Mouse (Mus musculus) liver, postnatal 0 days (tissue): Measurements from ENCODE around the gene Gpr33.

Experiments
- CTCF ChIP-seq: sonication (generic); IDR thresholded peaks from 2 replicates; pipeline ENCODE4 v1.5.1; 2016; ENCODE audit warnings: antibody characterized with exemption, low read depth
- EP300 ChIP-seq: IDR thresholded peaks from 2 replicates; pipeline ENCODE4 v1.6.1; 2016; ENCODE audit warnings: antibody characterized with exemption, low read depth, mild to moderate bottlenecking

DNA sequence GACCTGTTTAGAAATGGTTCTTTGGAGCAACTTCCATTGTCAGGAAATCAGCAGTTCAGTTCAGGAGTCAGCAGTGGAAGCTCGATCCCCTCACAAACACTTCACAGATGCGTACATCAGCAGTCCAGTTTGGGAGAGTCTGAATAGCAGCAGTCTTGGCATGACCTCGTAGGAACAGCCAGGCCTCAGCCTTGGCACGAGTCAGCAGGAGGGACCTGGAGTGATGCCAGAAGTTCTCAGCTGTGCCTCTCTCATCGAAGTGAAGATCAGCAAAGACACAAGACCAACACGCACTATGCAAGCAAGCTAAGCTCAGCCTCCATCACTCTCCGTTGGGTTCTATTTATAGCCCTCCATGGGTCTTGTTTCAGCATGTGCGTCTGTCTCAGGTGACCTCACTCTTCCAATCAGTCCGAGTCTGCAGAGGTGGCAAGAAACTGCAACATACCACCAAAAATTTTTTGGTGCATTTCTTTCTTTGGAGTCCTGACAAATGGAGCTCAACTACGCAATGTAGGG lies 15.0 kb upstream of the Gpr33 start:
- TF ChIP-seq CTCF (no peak), EP300 (no peak)
